Mouse (Mus musculus) cerebellum, adult 2 months (tissue): ENCODE data around the gene Cul9.

Source experiments
- CTCF ChIP-seq: fragments of 200-500 bp; IDR thresholded peaks from 2 replicates; pipeline ENCODE4 v1.5.1; 2011; ENCODE audit warnings: low read depth, mild to moderate bottlenecking, control low read depth, low read length, moderate library complexity, borderline replicate concordance; ENCODE audit not compliant: insufficient read depth
- POLR2A ChIP-seq: fragments of 200-500 bp; IDR thresholded peaks from 2 replicates; pipeline ENCODE4 v1.6.1; 2011; ENCODE audit warnings: low read length, control low read depth, borderline replicate concordance; ENCODE audit not compliant: insufficient read depth

DNA sequence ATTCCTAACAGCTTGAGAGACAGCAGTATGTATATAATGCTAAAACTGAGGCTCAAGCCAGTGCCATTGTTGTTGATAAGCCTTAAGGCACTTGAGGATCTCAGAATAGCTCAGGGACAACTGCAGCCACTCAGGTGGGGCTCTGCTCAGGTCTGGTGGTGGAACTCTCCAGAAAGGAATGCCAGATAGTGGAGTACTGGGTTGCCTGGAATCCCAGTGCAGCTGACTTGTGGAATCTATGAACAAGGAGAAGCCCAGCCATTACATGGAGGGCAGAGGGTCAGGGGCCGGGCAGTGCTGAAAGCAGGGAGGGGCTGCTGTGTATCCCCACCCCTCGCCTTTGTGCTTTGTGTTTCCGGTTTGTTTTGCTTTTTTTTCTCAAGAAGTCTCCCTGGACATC, 87.7 kb downstream of the Cul9 start:
- TF ChIP-seq POLR2A (no peak), CTCF (no peak)
